Mouse (Mus musculus) liver, embryonic 12.5 days (tissue): ENCODE results near the gene Ppp4c. TPM values are rescaled to one million over a fixed set of nuclear protein-coding genes. Genes with fewer than 3 reads are reported as not detected.

Experiments
- ATAC-seq: fragments of 200-750 bp; cut with Nextera tagmentation; 2 replicates; pipeline ENCODE4 v1.8.0; 2017; ENCODE audit warnings: moderate number of reproducible peaks, mild to moderate bottlenecking, moderate library complexity
- H3K27ac ChIP-seq: fragments of 300-500 bp; sonication (generic); 2 replicates; pipeline ENCODE4 v1.5.1; 2016; ENCODE audit warnings: mild to moderate bottlenecking
- H3K27me3 ChIP-seq: fragments of 300-500 bp; sonication (generic); replicated peaks from 2 replicates; pipeline ENCODE4 v1.6.1; 2016; ENCODE audit warnings: mild to moderate bottlenecking, moderate library complexity
- H3K36me3 ChIP-seq: fragments of 300-500 bp; sonication (generic); 2 replicates; pipeline ENCODE4 v1.6.1; 2016; ENCODE audit warnings: mild to moderate bottlenecking, moderate library complexity
- H3K4me1 ChIP-seq: fragments of 300-500 bp; sonication (generic); 2 replicates; pipeline ENCODE4 v1.6.1; 2016
- H3K4me2 ChIP-seq: fragments of 300-500 bp; sonication (generic); 2 replicates; pipeline ENCODE4 v1.6.1; 2016; ENCODE audit warnings: mild to moderate bottlenecking, moderate library complexity
- H3K4me3 ChIP-seq: fragments of 300-500 bp; sonication (generic); 2 replicates; pipeline ENCODE4 v1.5.1; 2016; ENCODE audit warnings: mild to moderate bottlenecking, moderate library complexity
- H3K9ac ChIP-seq: fragments of 300-500 bp; sonication (generic); 2 replicates; pipeline ENCODE4 v1.6.1; 2016; ENCODE audit warnings: mild to moderate bottlenecking, moderate library complexity
- H3K9me3 ChIP-seq: fragments of 300-500 bp; sonication (generic); replicated peaks from 2 replicates; pipeline ENCODE4 v1.6.1; 2016; ENCODE audit warnings: mild to moderate bottlenecking, moderate library complexity
- WGBS: fragments of 180-500 bp; shearing (Covaris S2); methylation state at CpG from one replicate; pipeline ENCODE4 v1.1.7; 2016; ENCODE audit not compliant: insufficient replicate concordance; 5-methylcytosine and 5-hydroxymethylcytosine counted together
- polyA plus RNA-seq: library from polyadenylated mRNA; unstranded; fragments of >200 nt; fragmentation: Nextera tagmentation; extraction: Ambion mirVana; gene quantifications from 2 replicates; pipeline ENCODE4 v1.2.1, GENCODE M21; 2016

Gene Ppp4c
- polyA plus RNA-seq, 1 experiment from 2014 or later: 205 TPM

- H3K9ac ChIP-seq: peak overlapping the region; percentile 85
- H3K4me2 ChIP-seq: peak overlapping the region; percentile 91
- H3K27ac ChIP-seq: peak overlapping the region; percentile 93
- H3K4me3 ChIP-seq: peak overlapping the region; percentile 77
- no peak for ATAC-seq
- no peaks in the 10 kb centered on the region for H3K9me3 ChIP-seq
- 57% methylated on average over 5 of the region's 5 CpGs for WGBS
- peaks cover 78% of the 10 kb centered on the region for H3K4me1 ChIP-seq
- H3K27me3 ChIP-seq: no peaks in the 10 kb centered on the region
- H3K36me3 ChIP-seq: peaks cover 23% of the 10 kb centered on the region
These were observed 8.2 kb upstream of the Ppp4c start for GRCm38 (mm10) chr7:126800269-126801056.

- no peaks in the 10 kb centered on the region for H3K9me3 ChIP-seq
- H3K4me2 ChIP-seq: peak overlapping the region; percentile 91
- peaks cover 86% of the 10 kb centered on the region for H3K4me1 ChIP-seq
- peak overlapping the region; percentile 77 for H3K4me3 ChIP-seq
- H3K36me3 ChIP-seq: peaks cover 31% of the 10 kb centered on the region
- peak; percentile 79 for ATAC-seq
- WGBS: 2% methylated on average over 38 of the region's 38 CpGs
- H3K27ac ChIP-seq: peak overlapping the region; percentile 93
- H3K9ac ChIP-seq: peak overlapping the region; percentile 85
- no peaks in the 10 kb centered on the region for H3K27me3 ChIP-seq
These were observed 7.4 kb upstream of the Ppp4c start for GRCm38 (mm10) chr7:126799468-126800268.

DNA sequence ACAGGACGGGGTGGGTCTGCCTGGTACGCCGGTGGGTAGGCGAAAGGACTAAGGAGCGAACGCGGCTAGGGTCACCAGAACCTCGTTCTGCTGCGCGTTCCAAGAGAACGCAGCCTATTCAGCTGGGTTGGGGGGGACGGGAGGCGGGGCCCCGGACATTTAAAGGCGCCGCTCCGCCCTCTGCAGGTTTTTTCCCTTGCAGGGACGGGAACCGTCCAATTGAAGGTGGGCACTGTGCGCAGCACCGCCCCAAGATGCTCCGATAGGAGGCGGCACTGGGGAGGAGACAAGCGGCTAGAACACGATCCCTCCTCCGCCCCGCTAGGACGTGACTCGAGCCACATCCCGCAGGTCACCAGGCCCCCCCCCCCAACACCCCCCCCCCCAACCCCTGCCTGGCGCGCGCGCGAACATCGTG lies 6.8 kb upstream of the Ppp4c start:
- H3K9ac ChIP-seq: peak overlapping the region; percentile 85
- H3K4me3 ChIP-seq: peak overlapping the region; percentile 77
- peak; percentile 93 for ATAC-seq
- peak overlapping the region; percentile 91 for H3K4me2 ChIP-seq
- no peaks in the 10 kb centered on the region for H3K9me3 ChIP-seq
- H3K36me3 ChIP-seq: peaks cover 36% of the 10 kb centered on the region
- WGBS: under 1% methylated on average over 36 of the region's 36 CpGs
- no peaks in the 10 kb centered on the region for H3K27me3 ChIP-seq
- peaks cover 88% of the 10 kb centered on the region for H3K4me1 ChIP-seq
- peak overlapping the region; percentile 93 for H3K27ac ChIP-seq

DNA sequence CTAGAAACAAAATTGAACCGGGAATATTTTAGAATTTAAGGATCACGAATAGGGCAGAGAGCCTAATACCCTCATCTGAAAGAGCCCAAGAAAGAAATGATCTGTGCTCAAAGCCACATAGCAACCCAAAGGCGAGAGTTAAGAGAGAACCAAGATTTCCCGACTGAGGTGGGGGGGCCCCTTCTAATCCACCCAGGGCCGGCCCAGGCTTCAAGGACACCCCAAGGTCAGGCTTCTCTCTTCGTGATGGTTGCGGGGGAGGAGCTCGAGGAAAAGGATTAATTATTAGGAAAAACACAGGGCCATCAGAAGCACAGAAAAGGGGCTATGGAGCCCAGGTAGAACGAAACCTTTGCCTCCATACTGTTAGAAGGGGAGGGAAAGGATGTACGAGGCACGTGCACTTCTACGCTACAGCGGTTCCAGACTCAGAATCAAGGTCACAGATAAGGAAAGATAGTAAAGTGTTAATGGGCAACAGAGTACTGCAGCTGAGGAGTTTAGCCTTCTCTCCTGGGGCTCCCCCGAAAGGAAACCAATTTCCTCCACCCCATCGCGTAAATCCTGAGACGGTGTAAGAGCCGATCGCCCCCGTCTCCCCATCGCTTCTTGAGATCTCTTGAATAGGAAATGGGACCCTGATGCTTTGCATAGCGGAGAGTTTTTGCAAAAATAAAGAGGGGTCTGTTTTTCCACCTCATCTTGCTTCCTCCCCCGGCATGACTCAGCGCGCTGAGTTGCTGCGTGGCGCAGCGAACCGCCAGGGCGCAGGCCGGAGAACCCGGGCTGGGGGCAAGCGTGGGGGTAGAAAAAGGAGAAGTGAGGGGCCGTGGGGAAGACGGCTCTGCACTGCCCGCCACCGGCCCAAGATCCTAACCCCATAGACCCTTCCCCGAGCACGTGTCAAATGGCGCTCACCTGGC lies 6.1 kb upstream of the Ppp4c start:
- H3K27ac ChIP-seq: peak overlapping the region; percentile 93
- H3K9ac ChIP-seq: peak overlapping the region; percentile 85
- no peaks in the 10 kb centered on the region for H3K27me3 ChIP-seq
- WGBS: 1% methylated on average over 40 of the region's 40 CpGs
- H3K9me3 ChIP-seq: no peaks in the 10 kb centered on the region
- peaks cover 41% of the 10 kb centered on the region for H3K36me3 ChIP-seq
- peak overlapping the region; percentile 91 for H3K4me2 ChIP-seq
- peaks cover 88% of the 10 kb centered on the region for H3K4me1 ChIP-seq
- ATAC-seq: peak; percentile 36
- peak overlapping the region; percentile 77 for H3K4me3 ChIP-seq

DNA sequence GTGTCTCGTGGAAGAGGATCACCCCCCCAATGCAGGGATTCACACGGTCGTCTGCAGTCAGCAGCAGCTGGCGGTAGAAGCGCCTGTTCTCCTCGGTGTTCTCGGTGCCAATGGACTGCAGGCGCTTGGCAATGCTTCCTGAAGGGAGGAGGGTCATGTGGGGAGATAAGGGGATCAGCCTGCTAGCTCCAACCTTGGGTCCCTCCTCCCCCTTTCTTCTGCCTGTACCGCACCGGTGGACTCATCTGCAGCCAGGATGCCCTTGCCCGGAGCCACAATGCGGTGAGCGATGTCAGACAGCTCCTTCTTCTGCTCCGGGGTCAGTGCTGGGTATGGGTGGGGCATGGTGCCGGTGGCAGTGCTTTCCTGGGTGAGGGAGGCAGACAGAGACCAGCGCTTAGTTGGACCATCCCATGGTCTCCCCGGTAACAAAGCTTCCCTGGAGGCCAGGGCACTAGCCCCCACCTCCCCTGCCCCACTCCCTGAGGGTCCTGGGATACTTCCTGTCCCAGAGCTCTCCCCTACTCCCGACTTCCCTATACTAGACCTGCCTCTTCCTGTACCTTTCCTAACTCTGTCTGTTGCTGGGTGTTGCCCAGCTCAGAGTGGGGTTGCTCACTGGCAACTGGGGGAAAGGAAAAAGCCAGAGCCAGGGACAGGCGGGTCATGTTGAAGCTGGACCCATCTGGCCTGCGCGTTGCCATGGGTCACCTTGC lies 5.3 kb upstream of the Ppp4c start, which contains the start of gene Fam57b:
TSS of gene Fam57b (plus strand) at position 258 of the 716 bp plus-strand sequence.
- H3K4me2 ChIP-seq: peak within 1 kb of the TSS; percentile 91
- peak within 1 kb of the TSS; percentile 85 for H3K9ac ChIP-seq
- no peaks in the 10 kb centered on the region for H3K9me3 ChIP-seq
- peak within 1 kb of the TSS; percentile 77 for H3K4me3 ChIP-seq
- H3K27ac ChIP-seq: peak within 1 kb of the TSS; percentile 93
- ATAC-seq: no peak
- peaks cover 88% of the 10 kb centered on the region for H3K4me1 ChIP-seq
- WGBS: 11% methylated on average over 21 of the region's 21 CpGs
- H3K27me3 ChIP-seq: no peaks in the 10 kb centered on the region
- H3K36me3 ChIP-seq: peaks cover 41% of the 10 kb centered on the region

DNA sequence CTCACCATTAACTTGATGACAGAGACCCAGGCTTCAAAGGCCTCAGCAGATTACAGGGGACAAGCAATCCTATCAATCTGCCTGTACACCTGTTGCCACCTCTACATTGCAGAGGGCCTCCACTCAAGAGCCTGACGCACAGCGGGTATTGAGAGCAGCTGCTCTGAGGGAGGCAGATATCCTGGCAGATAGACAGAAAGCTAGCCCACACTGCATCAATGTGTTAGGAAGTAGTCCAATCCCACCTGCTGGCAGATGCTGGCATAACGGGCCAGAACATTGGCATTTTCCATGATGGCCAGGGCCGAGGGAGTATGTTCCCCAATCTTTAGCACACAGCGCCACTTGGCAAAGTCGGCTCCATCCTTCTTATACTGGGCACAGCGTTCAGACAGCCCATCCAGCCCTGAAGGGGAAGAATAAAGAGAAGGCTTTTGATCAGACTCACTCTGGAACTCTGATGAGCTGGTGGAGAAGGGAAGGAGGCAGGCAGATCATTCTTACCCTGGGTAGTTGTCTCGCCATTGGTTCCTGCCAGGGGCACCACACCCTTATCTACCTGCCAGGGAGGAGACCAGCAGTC lies 4.1 kb upstream of the Ppp4c start:
- H3K4me3 ChIP-seq: peak overlapping the region; percentile 77

DNA sequence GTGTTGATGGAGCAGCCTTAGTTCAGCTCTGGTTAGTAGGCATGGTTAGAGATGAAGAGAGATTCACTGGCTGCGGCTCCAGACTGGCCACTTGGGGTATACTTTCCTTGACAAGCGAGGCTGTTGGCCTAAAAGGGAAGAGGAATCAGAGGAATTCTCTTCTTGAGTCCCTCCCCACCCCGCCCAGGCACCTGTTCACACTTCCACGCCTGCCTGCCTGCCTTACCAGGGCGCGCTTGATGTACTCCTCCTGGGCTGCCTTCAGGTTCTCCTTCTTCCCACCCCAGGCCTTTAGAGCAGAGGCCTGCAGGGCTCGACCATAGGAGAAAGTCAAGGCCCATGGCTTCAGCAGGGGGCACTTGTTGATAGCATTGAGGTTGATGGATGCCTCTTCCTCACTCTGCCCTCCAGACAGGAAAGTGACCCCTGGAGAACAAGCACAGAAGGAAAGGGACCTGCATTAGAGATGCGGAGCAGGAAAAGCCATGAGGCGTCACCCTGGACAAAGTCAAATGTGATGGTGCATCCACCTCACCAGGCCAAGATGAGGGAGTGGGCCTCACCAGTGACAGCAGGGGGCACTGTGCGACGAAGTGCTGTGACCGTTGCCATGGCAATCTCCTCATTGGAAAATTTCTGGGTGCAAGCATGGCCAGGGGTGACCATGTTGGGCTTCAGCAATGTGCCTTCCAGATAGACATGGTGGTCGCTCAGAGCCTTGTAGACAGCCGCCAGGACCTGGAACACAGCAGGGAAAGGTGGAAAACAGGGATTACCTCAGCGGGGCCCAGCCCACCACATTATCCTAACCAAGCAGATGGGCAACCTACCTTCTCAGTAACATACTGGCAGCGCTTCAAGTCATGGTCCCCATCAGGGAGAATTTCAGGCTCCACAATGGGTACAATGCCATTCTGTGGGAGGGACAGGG lies 3.4 kb upstream of the Ppp4c start:
- Histone ChIP-seq H3K9me3 (no peaks in the 10 kb centered on the region), H3K27me3 (no peaks in the 10 kb centered on the region), H3K36me3 (peaks cover 42% of the 10 kb centered on the region), H3K27ac (0 out of 2 replicates have a peak overlapping the region, but pooled peaks have one; percentile 17), H3K9ac (no peak overlapping the region), H3K4me1 (peaks cover 84% of the 10 kb centered on the region), H3K4me2 (no peak overlapping the region), H3K4me3 (no peak overlapping the region)
- no peak for ATAC-seq
- 77% methylated on average over 16 of the region's 16 CpGs for WGBS

More for the DNA sequence above, 4.1 kb upstream of the Ppp4c start:
- Histone ChIP-seq H3K36me3 (peaks cover 41% of the 10 kb centered on the region), H3K27ac (peak overlapping the region; percentile 93), H3K9me3 (no peaks in the 10 kb centered on the region), H3K4me1 (peaks cover 81% of the 10 kb centered on the region), H3K9ac (peak overlapping the region; percentile 85; the same call in 1 of the 2 replicates), H3K4me2 (peak overlapping the region; percentile 91), H3K27me3 (no peaks in the 10 kb centered on the region)
- WGBS: 72% methylated on average over 8 of the region's 8 CpGs
- no peak for ATAC-seq

DNA sequence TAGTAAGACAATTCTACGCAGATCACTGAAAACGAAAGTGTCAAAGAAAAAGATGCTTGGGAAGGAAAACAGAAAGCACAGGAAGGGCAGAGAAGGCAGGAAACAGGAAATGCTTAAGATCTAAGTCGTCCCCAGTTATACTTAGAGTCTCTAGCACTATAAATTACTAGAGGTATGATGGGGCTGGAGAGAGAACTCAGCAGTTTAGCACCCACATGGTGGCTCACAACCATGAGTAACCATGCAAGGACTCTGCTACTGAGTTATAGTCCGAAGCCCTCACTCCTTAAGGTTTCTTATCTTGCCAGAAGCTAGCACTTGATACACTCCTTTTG lies 1.9 kb upstream of the Ppp4c start:
- Histone ChIP-seq H3K27me3 (no peaks in the 10 kb centered on the region), H3K9ac (no peak overlapping the region), H3K4me1 (peaks cover 81% of the 10 kb centered on the region), H3K36me3 (peaks cover 57% of the 10 kb centered on the region), H3K4me2 (no peak overlapping the region), H3K27ac (peak overlapping the region; percentile 41; the same call in 1 of the 2 replicates), H3K9me3 (no peaks in the 10 kb centered on the region), H3K4me3 (no peak overlapping the region)
- ATAC-seq: no peak
- WGBS: 42% methylated on average over 4 of the region's 4 CpGs

DNA sequence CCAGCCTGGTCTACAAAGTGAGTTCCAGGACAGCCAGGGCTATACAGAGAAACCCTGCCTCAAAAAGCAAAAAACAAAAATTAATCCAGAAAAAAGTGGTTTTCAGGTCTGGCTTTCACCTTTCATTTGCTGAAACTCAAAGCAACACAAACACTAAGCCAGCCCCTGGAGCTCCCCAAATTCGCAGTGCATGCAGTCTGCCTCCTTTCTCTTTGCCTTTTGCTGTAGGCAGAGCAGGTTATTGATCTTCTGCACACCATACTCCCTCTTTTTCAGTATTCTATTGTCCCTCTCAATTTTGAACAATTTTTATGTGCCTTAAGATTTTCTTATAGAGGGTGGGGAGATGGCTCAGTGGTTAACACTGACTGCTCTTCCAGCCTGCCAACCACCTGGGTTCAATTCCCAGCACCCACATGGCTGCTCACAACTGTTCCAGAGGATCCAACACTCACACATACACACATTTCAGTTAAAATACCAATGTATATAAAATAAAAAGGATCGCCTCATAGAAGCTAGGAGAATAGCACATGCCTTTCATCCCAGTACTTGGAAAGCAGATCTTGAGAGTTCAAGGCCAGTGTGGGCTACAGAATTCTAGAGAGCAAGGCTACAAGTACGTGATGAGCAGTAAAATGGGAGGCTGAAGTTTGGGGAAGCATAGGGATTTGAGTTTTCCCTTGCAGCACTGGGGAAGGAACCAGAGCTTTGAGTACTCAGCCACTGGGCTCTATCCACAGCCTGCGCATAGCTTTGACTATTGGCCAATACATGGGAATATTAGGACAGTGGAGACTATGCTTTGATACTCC lies 1.4 kb upstream of the Ppp4c start:
- no peaks in the 10 kb centered on the region for H3K27me3 ChIP-seq
- 71% methylated on average over 4 of the region's 4 CpGs for WGBS
- peak overlapping the region; percentile 96; the same call in 1 of the 2 replicates for H3K9ac ChIP-seq
- H3K4me3 ChIP-seq: 0 out of 2 replicates have a peak overlapping the region, but pooled peaks have one; percentile 93
- H3K4me1 ChIP-seq: peaks cover 81% of the 10 kb centered on the region
- H3K36me3 ChIP-seq: peaks cover 62% of the 10 kb centered on the region
- H3K27ac ChIP-seq: peak overlapping the region; percentile 93
- H3K9me3 ChIP-seq: no peaks in the 10 kb centered on the region
- H3K4me2 ChIP-seq: peak overlapping the region; percentile 92
- no peak for ATAC-seq
